Mouse (Mus musculus) intestine, postnatal 0 days (tissue): Measurements from ENCODE around the gene Ube2d3. TPM values are rescaled to one million over a fixed set of nuclear protein-coding genes. Genes with fewer than 3 reads are reported as not detected.

Experiments used
- ATAC-seq: fragments of 200-750 bp; cut with Nextera tagmentation; 2 replicates; pipeline ENCODE4 v1.8.0; 2017; ENCODE audit warnings: mild to moderate bottlenecking, moderate TSS enrichment, moderate library complexity
- H3K27ac ChIP-seq: fragments of 300-500 bp; sonication (generic); 2 replicates; pipeline ENCODE4 v1.5.1; 2014; ENCODE audit warnings: mild to moderate bottlenecking, low read depth, low read length, moderate library complexity
- H3K27me3 ChIP-seq: fragments of 300-500 bp; sonication (generic); replicated peaks from 2 replicates; pipeline ENCODE4 v1.6.1; 2014; ENCODE audit warnings: low read length, mixed read lengths; ENCODE audit not compliant: control insufficient read depth, insufficient read depth
- H3K36me3 ChIP-seq: fragments of 300-500 bp; sonication (generic); 2 replicates; pipeline ENCODE4 v1.6.1; 2014; ENCODE audit warnings: mild to moderate bottlenecking, moderate library complexity; ENCODE audit not compliant: control insufficient read depth, insufficient read depth
- H3K4me1 ChIP-seq: fragments of 300-500 bp; sonication (generic); replicated peaks from 2 replicates; pipeline ENCODE4 v1.6.1; 2014; ENCODE audit warnings: antibody characterized with exemption, low read length, mixed read lengths; ENCODE audit not compliant: control insufficient read depth, insufficient read depth
- H3K4me2 ChIP-seq: fragments of 300-500 bp; sonication (generic); replicated peaks from 2 replicates; pipeline ENCODE4 v1.6.1; 2014; ENCODE audit warnings: low read depth, mild to moderate bottlenecking, moderate library complexity
- H3K4me3 ChIP-seq: fragments of 300-500 bp; sonication (generic); 2 replicates; pipeline ENCODE4 v1.5.1; 2014; ENCODE audit warnings: low read depth, low read length
- H3K9ac ChIP-seq: fragments of 300-500 bp; sonication (generic); 2 replicates; pipeline ENCODE4 v1.6.1; 2014; ENCODE audit warnings: mild to moderate bottlenecking, low read depth, low read length
- H3K9me3 ChIP-seq: fragments of 300-500 bp; sonication (generic); 2 replicates; pipeline ENCODE4 v1.6.1; 2016; ENCODE audit warnings: mixed run types; ENCODE audit not compliant: control insufficient read depth
- CTCF ChIP-seq: sonication (generic); IDR thresholded peaks from 2 replicates; pipeline ENCODE4 v1.5.1; 2016; ENCODE audit warnings: low read depth, mild to moderate bottlenecking, control low read depth, antibody characterized with exemption, moderate library complexity
- WGBS: fragments of 180-500 bp; shearing (Covaris S2); extraction: QIAGEN DNeasy Blood & Tissue Kit; methylation state at CpG from one replicate; pipeline ENCODE4 v1.1.7; 2014; 5-methylcytosine and 5-hydroxymethylcytosine counted together
- polyA plus RNA-seq: library from polyadenylated mRNA; unstranded; fragments of >200 nt; fragmentation: Nextera tagmentation; extraction: Ambion mirVana; gene quantifications from 2 replicates; pipeline ENCODE4 v1.2.1, GENCODE M21; 2015

The Ube2d3 gene
- polyA plus RNA-seq, 1 experiment from 2014 or later = 404 TPM

- no peak for ATAC-seq
- no peak overlapping the region for H3K27ac ChIP-seq
- no peaks in the 10 kb centered on the region for H3K9me3 ChIP-seq
- no peak overlapping the region for H3K4me2 ChIP-seq
- no peak overlapping the region for H3K9ac ChIP-seq
- no peaks in the 10 kb centered on the region for H3K36me3 ChIP-seq
- WGBS = 93% methylated on average over 1 of the region's 1 CpGs
- H3K4me1 ChIP-seq = no peaks in the 10 kb centered on the region; the same call in 1 of the 2 replicates
- H3K4me3 ChIP-seq = no peak overlapping the region
- no peaks in the 10 kb centered on the region for H3K27me3 ChIP-seq
- no peak for TF ChIP-seq CTCF
Measured at GRCm38 (mm10) chr3:135508191-135508590, 70.2 kb downstream of the Ube2d3 start.

- Histone ChIP-seq H3K36me3 (no peaks in the 10 kb centered on the region), H3K9me3 (no peaks in the 10 kb centered on the region), H3K4me2 (no peak overlapping the region), H3K9ac (no peak overlapping the region), H3K27ac (no peak overlapping the region), H3K27me3 (no peaks in the 10 kb centered on the region), H3K4me1 (no peaks in the 10 kb centered on the region; the same call in 1 of the 2 replicates), H3K4me3 (no peak overlapping the region)
- ATAC-seq = no peak
- no peak for TF ChIP-seq CTCF
- 61% methylated on average over 3 of the region's 3 CpGs for WGBS
Measured at GRCm38 (mm10) chr3:135510372-135510771, 72.4 kb downstream of the Ube2d3 start.

GRCm38 (mm10) chr3:135511683-135512082 lies 73.7 kb downstream of the Ube2d3 start:
- WGBS = 54% methylated on average over 11 of the region's 11 CpGs
- Histone ChIP-seq H3K4me3 (no peak overlapping the region), H3K4me1 (no peaks in the 10 kb centered on the region; the same call in 1 of the 2 replicates), H3K4me2 (no peak overlapping the region), H3K27ac (no peak overlapping the region), H3K9ac (no peak overlapping the region), H3K27me3 (no peaks in the 10 kb centered on the region), H3K9me3 (no peaks in the 10 kb centered on the region), H3K36me3 (no peaks in the 10 kb centered on the region)
- ATAC-seq = no peak
- TF ChIP-seq CTCF = peak; percentile 53

- Histone ChIP-seq H3K4me1 (no peaks in the 10 kb centered on the region; the same call in 1 of the 2 replicates), H3K9me3 (no peaks in the 10 kb centered on the region), H3K4me2 (no peak overlapping the region), H3K36me3 (no peaks in the 10 kb centered on the region), H3K9ac (no peak overlapping the region), H3K4me3 (no peak overlapping the region), H3K27ac (no peak overlapping the region), H3K27me3 (no peaks in the 10 kb centered on the region)
- 63% methylated on average over 11 of the region's 11 CpGs for WGBS
- no peak for TF ChIP-seq CTCF
- no peak for ATAC-seq
Measured at GRCm38 (mm10) chr3:135513270-135513669, 75.3 kb downstream of the Ube2d3 start.

GRCm38 (mm10) chr3:135513800-135514425 lies 76.0 kb downstream of the Ube2d3 start:
- Histone ChIP-seq H3K4me2 (no peak overlapping the region), H3K4me1 (no peaks in the 10 kb centered on the region; the same call in 1 of the 2 replicates), H3K27me3 (no peaks in the 10 kb centered on the region), H3K9me3 (no peaks in the 10 kb centered on the region), H3K9ac (no peak overlapping the region), H3K27ac (no peak overlapping the region), H3K36me3 (no peaks in the 10 kb centered on the region), H3K4me3 (no peak overlapping the region)
- no peak for TF ChIP-seq CTCF
- WGBS = 78% methylated on average over 14 of the region's 14 CpGs
- ATAC-seq = no peak

- TF ChIP-seq CTCF = no peak
- no peaks in the 10 kb centered on the region; the same call in 1 of the 2 replicates for H3K4me1 ChIP-seq
- H3K9me3 ChIP-seq = no peaks in the 10 kb centered on the region
- no peak overlapping the region for H3K4me2 ChIP-seq
- H3K27ac ChIP-seq = no peak overlapping the region
- no peak overlapping the region for H3K4me3 ChIP-seq
- no peak overlapping the region for H3K9ac ChIP-seq
- H3K27me3 ChIP-seq = no peaks in the 10 kb centered on the region
- no peak for ATAC-seq
- peaks cover 5% of the 10 kb centered on the region; the same call in 1 of the 2 replicates for H3K36me3 ChIP-seq
- 74% methylated on average over 5 of the region's 5 CpGs for WGBS
Measured at GRCm38 (mm10) chr3:135515246-135515645, 77.3 kb downstream of the Ube2d3 start.

- Histone ChIP-seq H3K4me3 (no peak overlapping the region), H3K27me3 (no peaks in the 10 kb centered on the region), H3K27ac (no peak overlapping the region), H3K9ac (no peak overlapping the region), H3K9me3 (no peaks in the 10 kb centered on the region), H3K4me2 (no peak overlapping the region), H3K4me1 (no peaks in the 10 kb centered on the region), H3K36me3 (peaks cover 5% of the 10 kb centered on the region; the same call in 1 of the 2 replicates)
- WGBS = 53% methylated on average over 6 of the region's 6 CpGs
- TF ChIP-seq CTCF = no peak
- ATAC-seq = peak; percentile 42; the same call in 1 of the 2 replicates
Measured at GRCm38 (mm10) chr3:135516891-135517290, 78.9 kb downstream of the Ube2d3 start.

Other genes with a start within 250 kb of the Ube2d3 start
- 5.4 and 5.6 TPM in 2 replicates for gene Cenpe, start 225.6 kb upstream of the Ube2d3 start, polyA plus RNA-seq
- gene Bdh2, start 156.9 kb upstream of the Ube2d3 start, polyA plus RNA-seq = 5.6 and 8.0 TPM in 2 replicates
- gene Slc9b2, start 130.4 kb upstream of the Ube2d3 start, polyA plus RNA-seq = 0.59 and 0.68 TPM in 2 replicates
- gene Slc9b1, start 90.1 kb upstream of the Ube2d3 start, polyA plus RNA-seq = 0.24 TPM in 1 of 2 replicates, not detected in the other
- 41.6 and 44.3 TPM in 2 replicates for gene Cisd2, start 14.2 kb upstream of the Ube2d3 start, polyA plus RNA-seq
- gene Manba, start 47.5 kb downstream of the Ube2d3 start, polyA plus RNA-seq = 18.6 and 20.9 TPM in 2 replicates